Mouse (Mus musculus): ENCODE data around the gene Slc10a1.

DNA sequence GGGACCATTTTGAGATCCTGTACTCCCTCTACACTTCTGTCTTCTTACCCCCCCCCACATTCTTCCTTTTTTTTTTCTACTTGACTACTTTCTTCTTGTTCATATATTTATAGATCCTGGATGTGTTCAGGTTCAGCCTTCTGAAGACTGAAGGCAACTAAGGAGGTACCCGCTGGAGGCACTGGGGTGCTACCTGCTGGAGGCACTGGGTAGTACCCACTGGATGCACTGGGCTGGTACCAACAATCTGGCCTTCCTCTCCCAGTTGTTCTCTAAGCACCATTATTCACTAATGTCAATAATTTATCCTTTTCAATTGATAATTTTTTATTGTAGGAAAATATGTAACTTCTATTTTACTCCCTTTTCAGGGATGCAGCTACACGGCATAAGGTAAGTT, 43.5 kb upstream of the Slc10a1 start:
- TF ChIP-seq USF1 (IDR thresholded peaks at IDR 0.05; ENCODE audit: low read depth) (no peak), TCF3 (IDR thresholded peaks at IDR 0.05; ENCODE audit: insufficient read length, low read depth) (no peak), POLR2A (IDR thresholded peaks at IDR 0.05; ENCODE audit: insufficient read length, low read depth) (no peak), REST (IDR thresholded peaks at IDR 0.05; ENCODE audit: insufficient read depth, insufficient read length) (no peak)
